Mouse (Mus musculus): ENCODE measurements around the gene Gm44805. TPM values are rescaled to one million over a fixed set of nuclear protein-coding genes. Genes with fewer than 3 reads are reported as not detected.
A peak's percentile ranks its signal among the peaks of the same experiment; 100 is the strongest.

The Gm44805 gene
- polyA plus RNA-seq (2012; rRNA removed) = not detected in 2 replicates

DNA sequence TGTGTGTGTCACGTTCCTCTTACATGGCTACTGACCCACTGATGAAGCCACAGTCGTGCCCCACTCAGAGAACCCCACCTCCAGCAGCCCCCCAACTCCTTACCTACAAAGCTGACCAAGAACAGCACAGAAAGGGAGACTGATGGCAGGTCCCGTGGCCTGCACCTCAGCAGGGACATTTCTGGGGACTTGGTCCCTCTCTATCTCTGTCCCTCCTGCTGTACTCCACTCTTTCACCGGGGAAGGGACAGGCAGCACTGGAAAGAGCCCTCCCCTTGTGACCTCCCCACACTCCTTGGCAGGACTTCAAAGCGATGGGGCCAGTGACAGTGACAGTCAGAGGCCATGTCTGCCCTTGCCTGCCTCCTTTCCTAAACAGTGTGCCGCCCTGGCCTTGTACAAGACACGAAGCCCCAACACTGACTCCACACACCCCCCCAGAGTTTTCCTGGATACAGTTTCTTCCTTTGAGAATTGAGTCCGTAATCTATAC, at the start of gene Gm44805, which contains the start of gene Apoc4:
Gm44805 (minus strand) TSS at position 222 of the 493 bp plus-strand sequence.
Apoc4 (minus strand) TSS at position 278 of the 493 bp plus-strand sequence.
- Histone ChIP-seq H3K4me3 (ENCODE audit: insufficient read depth, low read depth, low read length) (no peak within 1 kb of the TSS), H3K27ac (ENCODE audit: insufficient read depth, low read depth, low read length) (no peak within 1 kb of the TSS), H3K4me1 (ENCODE audit: control insufficient read depth, insufficient read depth, low read length) (no peaks in the 10 kb centered on the region), H3K36me3 (ENCODE audit: control insufficient read depth, insufficient read depth, low read length) (no peaks in the 10 kb centered on the region), H3K27me3 (replicated peaks; ENCODE audit: control insufficient read depth, insufficient read depth, low read length) (no peaks in the 10 kb centered on the region)
- TF ChIP-seq CTCF (conservative IDR thresholded peaks at IDR 0.05; ENCODE audit: insufficient read depth, insufficient read length, low read depth, low read length) = no peak
- TF ChIP-seq POLR2A (IDR thresholded peaks at IDR 0.05; ENCODE audit: low read depth, low read length) = no peak
- WGBS = 65% methylated on average over 8 of the region's 8 CpGs
- no peak for DNase-seq

DNA sequence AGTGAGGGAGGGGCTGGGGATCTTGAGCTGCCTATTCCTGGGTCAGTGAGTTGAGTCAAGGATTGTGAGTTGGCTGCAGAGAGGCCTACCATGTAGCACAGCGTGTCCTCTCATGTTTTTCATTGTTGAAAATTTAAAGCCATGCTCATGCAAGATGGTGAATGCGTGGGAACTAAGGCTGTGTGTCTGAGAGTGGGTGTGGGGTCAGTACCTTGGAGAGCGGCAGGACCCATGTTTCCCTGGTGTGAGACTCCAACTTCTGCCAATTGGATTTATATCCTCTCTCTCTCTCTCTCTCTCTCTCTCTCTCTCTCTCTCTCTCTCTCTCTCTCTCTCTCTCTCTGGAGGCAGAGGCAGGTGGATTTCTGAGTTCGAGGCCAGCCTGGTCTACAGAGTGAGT, 45.3 kb upstream of the Gm44805 start:
- Histone ChIP-seq H3K4me1 (ENCODE audit: control insufficient read depth, insufficient read depth, low read length) (no peaks in the 10 kb centered on the region), H3K36me3 (ENCODE audit: control insufficient read depth, insufficient read depth, low read length) (no peaks in the 10 kb centered on the region), H3K27ac (ENCODE audit: insufficient read depth, low read depth, low read length) (no peak overlapping the region), H3K27me3 (replicated peaks; ENCODE audit: control insufficient read depth, insufficient read depth, low read length) (no peaks in the 10 kb centered on the region), H3K4me3 (ENCODE audit: insufficient read depth, low read depth, low read length) (no peak overlapping the region)
- WGBS = 93% methylated on average over 4 of the region's 4 CpGs
- DNase-seq = no peak
- TF ChIP-seq CTCF (conservative IDR thresholded peaks at IDR 0.05; ENCODE audit: insufficient read depth, insufficient read length, low read depth, low read length) (no peak), POLR2A (IDR thresholded peaks at IDR 0.05; ENCODE audit: low read depth, low read length) (no peak)

DNA sequence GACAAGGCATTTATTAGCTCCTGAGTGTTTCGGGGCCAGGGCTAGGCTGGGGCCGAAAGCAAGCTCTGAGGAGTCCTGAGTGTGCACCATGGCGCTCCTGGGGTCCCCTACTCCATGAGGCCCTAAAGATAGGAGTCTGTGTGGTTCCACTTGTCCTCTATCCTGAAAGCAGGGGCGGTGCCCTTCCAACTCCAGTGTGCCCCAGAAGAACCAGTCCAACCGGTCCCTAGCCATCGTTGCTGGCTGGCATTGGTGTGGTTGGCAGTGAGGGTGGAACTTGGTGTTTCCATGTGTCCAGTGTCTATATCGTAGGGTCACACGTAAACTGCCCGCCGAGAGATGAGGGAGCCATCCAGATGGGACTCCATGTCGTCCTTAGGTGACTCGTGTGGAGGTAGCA, 42.9 kb upstream of the Gm44805 start:
- WGBS = 72% methylated on average over 12 of the region's 12 CpGs
- Histone ChIP-seq H3K27me3 (replicated peaks; ENCODE audit: control insufficient read depth, insufficient read depth, low read length) (no peaks in the 10 kb centered on the region), H3K27ac (ENCODE audit: insufficient read depth, low read depth, low read length) (peak overlapping the region; percentile 40; the same call in 1 of the 2 replicates), H3K4me1 (ENCODE audit: control insufficient read depth, insufficient read depth, low read length) (no peaks in the 10 kb centered on the region), H3K4me3 (ENCODE audit: insufficient read depth, low read depth, low read length) (no peak overlapping the region), H3K36me3 (ENCODE audit: control insufficient read depth, insufficient read depth, low read length) (no peaks in the 10 kb centered on the region)
- TF ChIP-seq POLR2A (IDR thresholded peaks at IDR 0.05; ENCODE audit: low read depth, low read length) (no peak), CTCF (conservative IDR thresholded peaks at IDR 0.05; ENCODE audit: insufficient read depth, insufficient read length, low read depth, low read length) (no peak)
- peak; percentile 68 for DNase-seq

DNA sequence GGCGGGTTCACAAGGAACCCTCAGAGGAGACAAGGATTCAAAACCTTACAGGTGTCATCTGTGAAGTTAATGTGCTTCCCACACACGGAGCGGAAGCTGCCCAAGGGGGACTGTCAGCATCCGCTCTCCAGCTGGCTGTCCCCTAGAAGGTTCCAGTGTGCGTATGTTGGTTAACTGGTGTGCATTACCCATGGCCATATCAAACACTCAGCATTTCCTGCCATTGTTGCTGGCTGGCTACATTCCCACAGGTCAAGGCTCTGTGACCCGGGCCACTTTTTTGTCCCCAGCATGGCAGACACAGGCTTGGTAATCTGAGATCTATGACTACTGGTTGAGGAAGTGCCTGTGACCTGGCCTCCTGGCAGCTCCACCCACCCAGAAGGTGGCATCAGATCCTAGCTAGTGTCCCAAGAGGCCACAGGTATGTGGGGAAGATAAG, 41.6 kb upstream of the Gm44805 start:
- peak; percentile 87 for DNase-seq
- no peaks in the 10 kb centered on the region for H3K4me1 ChIP-seq (ENCODE audit: control insufficient read depth, insufficient read depth, low read length)
- no peak for TF ChIP-seq CTCF (conservative IDR thresholded peaks at IDR 0.05; ENCODE audit: insufficient read depth, insufficient read length, low read depth, low read length)
- no peak for TF ChIP-seq POLR2A (IDR thresholded peaks at IDR 0.05; ENCODE audit: low read depth, low read length)
- H3K4me3 ChIP-seq (ENCODE audit: insufficient read depth, low read depth, low read length) = no peak overlapping the region
- no peaks in the 10 kb centered on the region for H3K36me3 ChIP-seq (ENCODE audit: control insufficient read depth, insufficient read depth, low read length)
- 67% methylated on average over 6 of the region's 6 CpGs for WGBS
- no peaks in the 10 kb centered on the region for H3K27me3 ChIP-seq (replicated peaks; ENCODE audit: control insufficient read depth, insufficient read depth, low read length)
- peak overlapping the region; percentile 29 for H3K27ac ChIP-seq (ENCODE audit: insufficient read depth, low read depth, low read length)

DNA sequence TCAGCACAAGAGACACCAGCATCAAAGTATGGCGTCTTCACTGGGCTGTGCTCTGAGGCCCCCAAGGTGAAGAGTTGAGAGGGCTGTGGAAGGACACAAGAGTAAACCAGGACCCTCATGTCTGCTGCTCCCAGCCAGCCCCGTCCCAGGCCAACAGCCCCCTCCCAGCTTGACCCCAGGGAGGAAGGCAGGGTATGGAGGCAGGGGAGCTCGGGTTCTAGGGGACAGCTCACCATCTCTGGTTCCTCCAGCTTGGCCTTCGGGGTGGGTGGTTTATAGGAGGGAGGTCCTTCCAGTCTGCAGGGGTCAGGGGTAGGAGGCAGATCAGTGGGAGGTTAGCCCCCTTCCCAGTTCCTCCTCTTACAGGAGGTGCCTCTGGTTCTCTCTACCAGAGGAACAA, 38.0 kb upstream of the Gm44805 start:
- 94% methylated on average over 4 of the region's 4 CpGs for WGBS
- TF ChIP-seq POLR2A (IDR thresholded peaks at IDR 0.05; ENCODE audit: low read depth, low read length) (no peak), CTCF (conservative IDR thresholded peaks at IDR 0.05; ENCODE audit: insufficient read depth, insufficient read length, low read depth, low read length) (no peak)
- H3K27ac ChIP-seq (ENCODE audit: insufficient read depth, low read depth, low read length) = no peak overlapping the region
- H3K36me3 ChIP-seq (ENCODE audit: control insufficient read depth, insufficient read depth, low read length) = no peaks in the 10 kb centered on the region
- DNase-seq = no peak
- H3K4me1 ChIP-seq (ENCODE audit: control insufficient read depth, insufficient read depth, low read length) = no peaks in the 10 kb centered on the region; the same call in 1 of the 2 replicates
- no peak overlapping the region for H3K4me3 ChIP-seq (ENCODE audit: insufficient read depth, low read depth, low read length)
- no peaks in the 10 kb centered on the region for H3K27me3 ChIP-seq (replicated peaks; ENCODE audit: control insufficient read depth, insufficient read depth, low read length)

DNA sequence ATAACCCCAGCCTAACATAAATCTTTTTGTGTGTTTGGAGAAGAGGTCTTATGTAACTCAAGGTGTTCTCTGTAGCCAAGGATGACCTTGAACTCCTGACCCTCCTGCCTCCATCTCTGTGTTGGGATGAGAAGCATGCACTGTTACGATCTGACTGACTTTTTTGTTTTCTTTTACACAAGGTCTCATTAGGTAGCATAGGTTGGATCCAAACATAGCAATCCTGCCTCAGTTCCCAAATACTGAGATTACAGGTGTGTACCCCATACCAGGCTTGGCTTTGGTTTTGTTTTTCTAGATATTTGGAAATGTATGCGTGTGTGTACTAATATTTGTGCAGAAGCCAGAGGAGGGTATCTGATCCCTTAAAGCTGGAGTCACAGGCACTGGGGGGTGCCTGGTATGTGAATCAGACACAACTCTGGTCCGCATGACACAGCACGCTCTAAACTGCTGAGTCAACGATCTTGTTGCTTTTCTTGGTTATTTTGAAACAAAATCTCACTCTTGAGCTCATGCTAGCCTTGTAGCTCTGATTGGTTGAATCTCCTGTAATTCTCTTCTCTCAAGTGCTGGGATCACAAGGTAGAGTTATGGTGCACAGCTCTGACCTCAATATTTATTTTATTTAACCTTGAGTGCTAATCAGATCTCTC, 37.2 kb upstream of the Gm44805 start:
- no peak for DNase-seq
- no peaks in the 10 kb centered on the region; the same call in 1 of the 2 replicates for H3K4me1 ChIP-seq (ENCODE audit: control insufficient read depth, insufficient read depth, low read length)
- no peak overlapping the region for H3K27ac ChIP-seq (ENCODE audit: insufficient read depth, low read depth, low read length)
- TF ChIP-seq CTCF (conservative IDR thresholded peaks at IDR 0.05; ENCODE audit: insufficient read depth, insufficient read length, low read depth, low read length) (no peak), POLR2A (IDR thresholded peaks at IDR 0.05; ENCODE audit: low read depth, low read length) (no peak)
- H3K4me3 ChIP-seq (ENCODE audit: insufficient read depth, low read depth, low read length) = no peak overlapping the region
- H3K27me3 ChIP-seq (replicated peaks; ENCODE audit: control insufficient read depth, insufficient read depth, low read length) = no peaks in the 10 kb centered on the region
- H3K36me3 ChIP-seq (ENCODE audit: control insufficient read depth, insufficient read depth, low read length) = no peaks in the 10 kb centered on the region
- WGBS = 75% methylated on average over 5 of the region's 5 CpGs

DNA sequence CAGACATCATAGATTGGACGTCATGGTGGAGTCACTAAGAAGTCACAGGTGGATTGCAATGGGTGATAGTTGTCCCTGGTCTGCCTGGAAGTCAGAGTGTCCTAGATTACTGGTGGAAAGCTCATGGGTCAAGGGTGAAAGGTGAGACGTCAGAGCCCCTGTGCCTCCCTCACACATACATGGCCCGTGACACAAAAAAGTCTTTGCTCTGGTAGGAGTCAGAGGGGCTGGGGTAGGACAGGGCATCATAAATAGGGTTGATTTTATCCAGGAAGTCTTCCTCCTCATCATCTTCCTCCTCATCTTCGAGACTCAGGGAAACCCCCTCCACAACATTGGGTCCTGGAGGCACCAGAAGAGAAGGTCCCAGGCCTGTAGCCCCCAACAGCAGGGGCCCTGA, 36.1 kb upstream of the Gm44805 start:
- no peak overlapping the region for H3K27ac ChIP-seq (ENCODE audit: insufficient read depth, low read depth, low read length)
- no peaks in the 10 kb centered on the region for H3K27me3 ChIP-seq (replicated peaks; ENCODE audit: control insufficient read depth, insufficient read depth, low read length)
- H3K4me1 ChIP-seq (ENCODE audit: control insufficient read depth, insufficient read depth, low read length) = no peaks in the 10 kb centered on the region; the same call in 1 of the 2 replicates
- no peak for DNase-seq
- WGBS = 85% methylated on average over 4 of the region's 4 CpGs
- H3K4me3 ChIP-seq (ENCODE audit: insufficient read depth, low read depth, low read length) = no peak overlapping the region
- no peaks in the 10 kb centered on the region for H3K36me3 ChIP-seq (ENCODE audit: control insufficient read depth, insufficient read depth, low read length)
- TF ChIP-seq CTCF (conservative IDR thresholded peaks at IDR 0.05; ENCODE audit: insufficient read depth, insufficient read length, low read depth, low read length) = no peak
- TF ChIP-seq POLR2A (IDR thresholded peaks at IDR 0.05; ENCODE audit: low read depth, low read length) = no peak

Measured in kidney, adult 2 months (tissue).